Mouse (Mus musculus): ENCODE results near the gene Cyp2d10.

GRCm38 (mm10) chr15:82379871-82380713 lies 26.9 kb downstream of the Cyp2d10 start, which contains the start of gene Cyp2d22:
- TF ChIP-seq CTCF (IDR thresholded peaks at IDR 0.05; ENCODE audit: extremely low read depth, insufficient read length, insufficient replicate concordance, low read depth, low read length) (no peak), POLR2A (IDR thresholded peaks at IDR 0.05; ENCODE audit: low read depth, low read length) (0 out of 2 replicates have a peak, but pooled peaks have one; percentile 2)
